Mouse (Mus musculus): ENCODE data around the gene Gm17655. TPM values are rescaled to one million over a fixed set of nuclear protein-coding genes. Genes with fewer than 3 reads are reported as not detected.

The Gm17655 gene
- polyA plus RNA-seq, 1 experiment from 2014 or later, result 3.9 TPM

Other genes starting within 250 kb of the Gm17655 start
- 0.23 and 0.74 TPM in 2 replicates for gene Gm15446, start 149.1 kb downstream of the Gm17655 start, polyA plus RNA-seq (2014; fragmentation: Nextera tagmentation; extraction: Ambion mirVana)
- gene Zfp932, start 76.0 kb downstream of the Gm17655 start, polyA plus RNA-seq (2014; fragmentation: Nextera tagmentation; extraction: Ambion mirVana), result 21.4 and 23.4 TPM in 2 replicates
- 0.46 and 0.47 TPM in 2 replicates for gene Gm35315, start 21.9 kb upstream of the Gm17655 start, polyA plus RNA-seq (2014; fragmentation: Nextera tagmentation; extraction: Ambion mirVana)
- gene Plcxd1, start 27.5 kb upstream of the Gm17655 start, polyA plus RNA-seq (2014; fragmentation: Nextera tagmentation; extraction: Ambion mirVana), result 1.7 and 3.2 TPM in 2 replicates
- gene Gtpbp6, start 35.7 kb upstream of the Gm17655 start, polyA plus RNA-seq (2014; fragmentation: Nextera tagmentation; extraction: Ambion mirVana), result 53.1 and 55.9 TPM in 2 replicates
- 11.6 and 14.6 TPM in 2 replicates for gene Zfp605, start 37.6 kb upstream of the Gm17655 start, polyA plus RNA-seq (2014; fragmentation: Nextera tagmentation; extraction: Ambion mirVana)
- gene Chfr, start 63.3 kb upstream of the Gm17655 start, polyA plus RNA-seq (2014; fragmentation: Nextera tagmentation; extraction: Ambion mirVana), result 86.9 and 88.2 TPM in 2 replicates
- gene Golga3, start 104.2 kb upstream of the Gm17655 start, polyA plus RNA-seq (2014; fragmentation: Nextera tagmentation; extraction: Ambion mirVana), result 28.2 and 30.6 TPM in 2 replicates
- 26.1 and 27.8 TPM in 2 replicates for gene Ankle2, start 158.5 kb upstream of the Gm17655 start, polyA plus RNA-seq (2014; fragmentation: Nextera tagmentation; extraction: Ambion mirVana)
- gene Pgam5, start 197.4 kb upstream of the Gm17655 start, polyA plus RNA-seq (2014; fragmentation: Nextera tagmentation; extraction: Ambion mirVana), result 108 and 109 TPM in 2 replicates
- gene Pxmp2, start 213.7 kb upstream of the Gm17655 start, polyA plus RNA-seq (2014; fragmentation: Nextera tagmentation; extraction: Ambion mirVana), result 8.8 and 9.2 TPM in 2 replicates
- gene Pole, start 213.8 kb upstream of the Gm17655 start, polyA plus RNA-seq (2014; fragmentation: Nextera tagmentation; extraction: Ambion mirVana), result 8.2 and 9.8 TPM in 2 replicates

All from hindbrain, embryonic 14.5 days (tissue).